Mouse (Mus musculus) B cell, adult (primary cell): ENCODE measurements around the gene Scfd2. TPM values are rescaled to one million over a fixed set of nuclear protein-coding genes. Genes with fewer than 3 reads are reported as not detected.

Experiments
- total RNA-seq: library from RNA; stranded (reverse); gene quantifications from 4 replicates; pipeline ENCODE4 v1.2.4, GENCODE M21; 2023; ENCODE audit not compliant: inconsistent age

The Scfd2 gene
- 16.9 to 25.6 TPM (median 20.5 TPM) in 4 replicates for total RNA-seq

DNA sequence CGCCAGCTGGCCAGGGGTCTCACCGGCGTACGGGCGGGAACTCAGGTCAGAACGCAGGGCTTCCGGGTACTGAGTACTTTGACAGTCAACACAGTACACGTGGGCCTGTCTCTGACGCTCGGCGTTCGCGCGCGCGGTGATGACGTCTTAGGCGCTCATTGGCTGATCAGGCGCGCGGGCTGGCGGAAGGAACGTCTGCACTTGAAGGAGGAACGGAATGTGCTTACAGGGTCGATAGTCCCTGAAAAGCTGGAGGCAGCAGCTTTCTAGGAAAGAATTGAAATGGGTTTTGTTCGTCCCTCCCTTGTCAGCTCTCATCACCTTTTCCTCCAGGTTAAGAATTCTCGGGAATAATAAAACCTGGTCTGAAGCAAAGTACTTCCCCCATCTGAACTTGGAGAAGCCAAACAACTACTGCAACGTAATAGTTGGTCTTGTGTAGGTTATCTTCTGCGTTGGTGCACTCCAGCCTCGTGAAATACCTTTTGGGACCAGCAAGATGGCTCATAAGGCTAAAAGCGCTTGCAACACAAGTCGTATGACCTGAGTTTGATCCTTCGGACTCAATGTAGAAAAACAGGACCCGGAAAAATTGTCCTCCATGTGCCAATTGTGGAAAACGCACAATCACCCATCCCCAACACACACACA is at the start of gene Scfd2:
Scfd2 (minus strand) TSS at position 130 of the 651 bp plus-strand sequence.

DNA sequence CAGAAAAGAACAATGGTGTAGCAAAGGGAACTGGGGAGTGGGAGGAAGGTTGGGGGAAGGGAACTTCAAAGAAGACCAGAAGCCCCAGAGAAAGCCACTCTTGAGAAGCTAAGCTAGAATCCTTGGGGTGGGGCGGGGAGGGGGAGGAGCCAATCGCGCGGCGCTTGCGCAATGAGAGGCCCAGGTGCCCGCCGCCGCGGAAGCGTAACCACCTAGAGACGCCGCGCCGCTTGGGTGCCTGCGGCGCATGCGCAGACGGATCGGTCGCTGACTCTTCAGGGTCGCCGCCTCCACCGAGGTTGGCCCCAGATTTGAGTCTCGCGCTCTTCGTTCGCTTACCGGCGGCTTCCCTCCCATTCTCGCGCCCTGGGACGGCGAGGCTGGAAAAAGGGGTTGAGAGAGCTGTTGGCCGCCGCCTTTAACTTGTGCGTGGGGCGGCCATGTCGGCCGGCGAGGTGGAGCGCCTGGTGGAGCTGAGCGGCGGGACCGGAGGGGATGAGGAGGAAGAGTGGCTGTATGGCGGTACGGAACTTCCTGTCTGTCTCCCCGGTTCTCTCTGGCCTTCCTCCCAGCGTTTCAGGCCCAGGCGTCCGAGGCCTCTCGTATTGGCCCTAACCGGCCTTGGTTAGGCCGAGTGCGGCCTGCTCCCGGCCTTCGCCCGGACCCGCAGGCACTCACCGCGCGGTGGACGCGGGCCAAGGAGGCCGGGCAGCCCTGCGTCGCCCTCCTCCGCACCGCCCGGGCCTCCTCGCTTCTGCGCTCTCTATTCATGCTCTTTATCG is 3.9 kb upstream of the Scfd2 start, which contains the start of gene Fip1l1:
Fip1l1 (plus strand) TSS at position 210 of the 782 bp plus-strand sequence.

DNA sequence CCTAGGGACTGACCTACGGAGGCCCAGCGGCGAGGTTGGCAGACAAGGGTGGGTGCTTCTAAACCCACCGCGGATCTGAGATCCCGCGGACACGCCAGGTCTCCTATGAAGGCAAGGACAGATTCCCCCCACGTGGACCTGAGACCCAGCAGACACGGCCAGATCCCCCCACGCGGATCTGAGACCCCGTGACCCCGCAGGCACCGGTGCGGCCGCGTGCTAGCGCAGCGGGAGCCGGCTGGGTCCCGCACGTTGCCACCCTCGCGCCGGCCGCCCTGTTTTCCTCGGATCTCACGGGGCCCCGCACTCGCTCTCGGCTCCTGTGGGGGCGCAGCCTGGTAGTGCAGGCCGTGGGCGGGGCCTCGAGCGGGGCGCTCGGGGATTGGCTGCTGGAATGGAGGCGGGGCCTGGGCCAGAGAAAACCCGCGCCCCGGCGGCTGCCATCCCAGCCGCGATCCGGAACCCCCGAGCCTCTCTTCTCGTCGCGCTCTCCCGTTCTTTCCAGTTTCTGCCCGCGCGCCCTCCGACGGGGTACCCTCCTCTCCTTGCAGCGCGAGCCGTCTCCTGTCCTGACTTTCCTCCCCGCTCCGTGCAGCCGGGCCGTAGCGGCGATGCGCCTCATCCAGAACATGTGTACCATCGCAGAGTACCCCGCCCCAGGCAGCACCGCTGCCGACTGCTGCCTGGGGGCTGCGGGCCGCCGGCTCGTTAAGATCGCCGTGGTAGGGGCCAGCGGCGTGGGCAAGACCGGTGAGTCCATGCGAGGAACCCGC is 336.5 kb downstream of the Scfd2 start, which contains the start of gene Rasl11b:
Rasl11b (plus strand) TSS at position 446 of the 773 bp plus-strand sequence.

Other genes starting within 250 kb of the Scfd2 start
- 122 to 146 TPM (median 129 TPM) in 4 replicates for gene Fip1l1, start 3.7 kb upstream of the Scfd2 start, total RNA-seq
- gene Lnx1, start 171.2 kb upstream of the Scfd2 start, total RNA-seq = not detected in 4 replicates